Mouse (Mus musculus) left cerebral cortex, postnatal 36 days (tissue): ENCODE results near the gene Fundc1. TPM values are rescaled to one million over a fixed set of nuclear protein-coding genes. Genes with fewer than 3 reads are reported as not detected.
"Not testable (repeated sequence)": the region's sequence is repeated elsewhere in the genome, so short reads cannot be mapped to it uniquely, and the experiment has no call there.

Source experiments
- DNase-seq, 2 experiments: peaks; one replicate each; pipeline ENCODE4 v3.0.0; 2021 to 2022; ENCODE audit warnings: low spot score in 2 of 2, mixed read lengths in 1 of 2
- intact Hi-C: fragments of 180-260 bp; cut with DNase I; formaldehyde crosslinking; loops from one replicate; pipeline ENCODE4 v1.15.1; 2025
- total RNA-seq, 2 experiments: library from RNA; stranded (reverse); gene quantifications; 2 replicates each; pipeline ENCODE4 v1.2.3; 2021

The Fundc1 gene
- 10 to 100 TPM; 37.3 to 43.0 TPM for total RNA-seq

DNA sequence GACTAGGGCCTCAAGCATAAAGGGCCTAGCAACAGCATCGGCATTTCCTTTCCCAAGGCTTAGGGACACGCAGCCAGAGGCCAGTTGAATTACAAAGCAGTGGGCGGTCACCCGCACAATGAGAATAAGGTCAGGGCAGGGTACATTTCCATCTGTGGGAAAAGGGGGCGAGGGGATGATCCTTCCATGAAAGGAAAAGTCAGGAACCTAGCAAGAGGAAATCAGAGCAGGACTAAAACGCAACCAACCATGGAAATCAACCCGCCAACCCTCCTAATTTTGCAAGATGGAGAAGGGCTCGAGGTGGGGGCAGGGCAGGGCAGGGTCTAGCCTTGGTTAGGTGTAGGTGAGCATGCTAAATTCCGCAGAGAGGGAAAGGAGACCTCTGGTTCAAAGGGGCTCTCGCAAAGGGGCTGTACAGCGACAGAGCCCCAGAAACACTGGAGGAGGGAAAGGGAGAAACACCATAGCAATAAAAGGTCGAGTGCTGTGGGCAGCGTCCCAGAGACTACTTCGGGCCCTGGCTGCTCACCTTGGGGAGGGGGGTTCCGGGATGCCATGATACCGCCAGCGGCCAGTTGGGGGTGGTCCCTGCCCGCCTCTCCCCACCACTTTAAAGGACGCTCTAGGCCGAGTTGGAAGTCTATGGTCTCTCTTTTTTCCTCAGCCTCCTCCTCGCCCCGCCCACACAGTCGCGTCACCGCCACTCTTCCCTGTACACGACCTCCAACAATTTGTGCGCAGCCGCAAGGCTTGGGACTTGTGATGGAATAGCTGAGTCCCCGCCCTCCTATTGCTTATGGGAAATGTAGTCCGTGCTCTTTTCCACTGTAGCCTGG, at the start of gene Fundc1:
TSS of gene Fundc1 (minus strand) at position 705 of the 839 bp plus-strand sequence.
- DNase-seq: peak; percentile 89 to 91
- intact Hi-C loops: loop anchor here (10.0 kb wide), 2 partner anchors 257 to 667 kb away; partner anchors contain the start of gene Efhc2

DNA sequence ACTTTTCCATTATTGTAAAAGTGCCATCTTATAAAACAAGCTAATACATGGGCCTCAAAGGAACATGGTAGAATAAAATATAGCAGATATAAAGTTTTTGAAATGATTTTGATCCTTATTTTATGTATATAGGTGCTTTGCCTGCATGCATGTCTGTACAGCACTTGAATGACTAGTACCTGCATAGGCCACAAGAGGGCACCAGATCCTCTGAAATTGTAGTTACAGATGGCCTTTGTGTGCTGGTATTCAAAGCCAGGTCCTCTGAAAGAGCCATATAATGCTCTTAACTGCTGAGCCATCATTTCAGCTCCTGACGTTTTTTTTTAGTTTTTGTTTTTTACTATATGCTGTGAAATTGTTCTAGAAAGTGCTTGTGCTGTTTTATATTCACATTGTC, 39.1 kb upstream of the Fundc1 start:
- no peak for DNase-seq
- intact Hi-C loops: no loop called here

DNA sequence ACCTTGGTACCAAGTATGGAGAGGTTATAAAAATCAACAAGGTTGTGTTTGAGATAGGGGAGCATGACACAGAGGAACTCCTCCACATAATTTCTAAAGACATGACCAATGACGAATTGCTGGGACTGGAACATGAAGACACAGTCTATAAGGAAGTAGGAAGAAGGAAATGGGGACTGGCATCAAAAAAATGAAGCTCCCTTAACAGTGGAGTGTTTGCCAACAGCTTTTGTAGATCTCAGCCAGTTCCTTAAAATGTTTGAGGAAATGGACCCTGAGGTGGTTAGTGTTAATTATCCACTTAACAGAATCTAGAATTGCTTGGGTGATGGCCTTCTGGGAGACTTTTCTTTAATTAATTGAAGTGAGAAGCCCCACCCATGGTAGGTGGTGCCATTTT, 36.6 kb upstream of the Fundc1 start:
- no peak for DNase-seq
- intact Hi-C loops: no loop called here

DNA sequence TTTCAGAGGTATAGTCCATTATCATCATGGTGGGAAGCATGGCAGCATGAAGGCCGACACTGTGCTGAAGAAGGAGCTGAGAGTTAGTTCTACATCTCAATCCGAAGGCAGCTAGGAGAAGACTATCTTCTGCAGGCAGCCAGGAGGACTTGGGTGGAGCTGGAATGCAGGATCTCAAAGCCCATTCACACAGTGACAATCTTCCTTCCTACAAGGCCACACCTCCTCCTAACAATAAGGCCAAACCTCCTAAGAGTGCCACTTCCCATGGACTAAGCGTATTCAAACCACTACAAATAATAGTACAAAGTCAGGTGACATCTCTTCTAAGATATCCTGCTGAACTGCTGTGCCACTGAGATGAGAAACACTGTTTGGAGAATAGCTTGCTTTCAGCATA, 35.5 kb upstream of the Fundc1 start:
- no peak for DNase-seq
- intact Hi-C loops: no loop called here

DNA sequence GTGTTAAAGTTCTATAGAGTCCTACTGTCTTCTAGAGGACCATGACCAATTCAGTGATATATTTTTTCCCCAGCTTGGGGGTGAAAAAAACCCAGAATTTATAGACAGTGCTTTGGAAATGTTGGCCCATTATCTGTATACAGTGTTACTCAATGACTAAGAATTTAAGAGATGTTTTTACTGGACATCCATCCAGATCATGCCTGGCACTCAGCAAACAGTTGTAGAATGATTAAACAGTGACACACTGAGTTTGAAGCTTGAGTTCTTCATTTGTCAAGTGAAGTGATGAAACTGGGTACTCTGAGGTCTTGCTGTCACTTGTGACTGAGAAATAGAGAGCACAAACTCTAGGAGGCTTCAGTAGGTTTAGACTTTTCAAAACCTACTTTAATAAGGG, 21.2 kb upstream of the Fundc1 start:
- DNase-seq: no peak
- intact Hi-C loops: no loop called here

DNA sequence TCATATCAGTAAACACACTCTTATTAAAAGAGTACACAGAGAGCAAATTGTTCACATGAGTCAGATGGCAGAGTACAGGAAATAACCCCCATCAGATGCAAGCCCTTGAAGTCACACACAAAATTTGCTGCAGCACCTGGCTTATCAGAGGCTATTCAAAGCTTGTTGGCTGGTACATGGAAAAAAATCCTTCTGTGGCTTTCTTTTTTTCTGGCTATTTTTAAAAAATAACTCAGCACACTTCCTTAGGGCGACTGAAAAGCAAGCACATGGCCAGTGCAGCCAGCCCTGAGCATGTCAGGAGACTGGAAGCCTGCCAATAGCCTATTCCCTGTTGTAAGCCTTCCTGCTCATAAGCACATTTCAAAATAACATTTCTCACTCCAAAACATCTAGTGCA, 18.6 kb upstream of the Fundc1 start:
- intact Hi-C loops: no loop called here
- peak in 1 of 2 experiments; percentile 12 for DNase-seq

DNA sequence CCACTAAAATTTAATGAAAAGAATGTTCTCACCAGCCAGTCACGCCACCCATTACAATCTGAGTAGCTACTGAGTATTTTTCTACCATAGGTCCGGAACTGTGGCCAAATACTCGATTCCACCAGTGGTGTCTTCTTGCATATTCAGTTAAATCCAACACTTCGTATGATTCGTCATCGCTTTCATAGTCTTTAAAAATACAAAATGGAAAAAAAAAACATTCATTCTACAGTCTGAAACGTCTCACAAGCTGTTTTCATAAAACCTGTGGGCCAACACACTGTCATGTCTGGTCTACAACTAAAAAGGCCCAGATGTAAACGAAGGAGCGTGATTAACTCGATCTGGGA, 879 bp downstream of the Fundc1 start:
- intact Hi-C loops: loop anchor here (10.0 kb wide), 2 partner anchors 256 to 666 kb away; partner anchors contain the start of gene Efhc2
- DNase-seq: no peak

DNA sequence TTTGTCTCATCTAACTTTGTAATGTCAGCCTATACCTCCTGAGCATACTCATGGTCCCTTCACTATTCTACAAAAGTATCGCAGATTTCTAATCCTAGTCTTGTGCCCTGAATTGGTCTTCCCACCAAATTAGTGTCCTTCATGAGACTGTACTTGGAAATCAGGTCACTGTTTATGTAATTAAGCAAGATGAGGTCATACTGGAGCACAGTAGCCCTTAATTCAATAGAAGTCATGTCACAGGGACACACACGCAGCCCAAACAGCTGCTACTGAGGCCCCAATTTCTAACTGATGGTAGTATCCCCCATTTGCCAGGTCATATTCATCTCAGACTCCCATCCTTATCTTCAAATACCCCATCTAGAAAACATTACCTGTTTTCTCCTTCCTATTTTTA, 3.5 kb downstream of the Fundc1 start:
- no peak for DNase-seq
- intact Hi-C loops: no loop called here

DNA sequence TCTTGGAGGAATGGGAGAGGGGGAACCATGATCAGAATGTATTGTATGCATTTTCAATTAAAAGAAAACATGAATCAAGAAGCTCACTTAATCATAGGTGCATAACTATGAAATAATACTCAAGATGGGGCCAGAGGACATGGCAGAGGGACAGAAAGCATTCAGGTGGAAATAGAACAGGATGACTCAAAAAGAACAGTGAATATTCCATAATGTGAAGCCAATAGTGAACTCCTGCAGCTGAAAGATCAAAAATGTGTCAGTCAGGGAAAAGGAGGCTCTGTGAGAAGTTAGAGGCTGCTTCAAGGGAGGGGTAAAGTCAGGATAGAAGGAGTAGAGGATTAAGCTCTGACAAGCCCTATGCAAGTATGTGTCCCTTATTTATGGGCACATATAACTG, 6.4 kb downstream of the Fundc1 start:
- intact Hi-C loops: no loop called here
- DNase-seq: no peak

DNA sequence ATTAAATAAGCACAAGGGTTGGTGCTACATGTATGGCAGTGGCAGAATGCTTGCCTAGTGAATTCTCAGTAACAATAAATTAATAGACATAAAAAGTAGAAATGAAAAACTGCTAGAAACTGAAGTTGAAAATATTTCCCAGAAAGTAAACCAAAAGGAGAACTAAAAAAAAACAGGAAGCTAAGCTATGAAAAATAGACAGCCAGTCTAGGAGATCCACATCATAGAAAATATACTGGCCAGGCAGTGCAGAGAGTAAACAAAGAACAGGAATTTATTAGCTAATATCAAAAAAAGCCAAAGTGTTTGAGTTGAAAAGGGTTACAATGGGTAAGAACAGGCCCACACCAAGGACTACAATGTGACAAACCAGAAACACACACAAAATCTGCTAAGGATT, 7.4 kb downstream of the Fundc1 start:
- DNase-seq: no peak
- intact Hi-C loops: no loop called here

DNA sequence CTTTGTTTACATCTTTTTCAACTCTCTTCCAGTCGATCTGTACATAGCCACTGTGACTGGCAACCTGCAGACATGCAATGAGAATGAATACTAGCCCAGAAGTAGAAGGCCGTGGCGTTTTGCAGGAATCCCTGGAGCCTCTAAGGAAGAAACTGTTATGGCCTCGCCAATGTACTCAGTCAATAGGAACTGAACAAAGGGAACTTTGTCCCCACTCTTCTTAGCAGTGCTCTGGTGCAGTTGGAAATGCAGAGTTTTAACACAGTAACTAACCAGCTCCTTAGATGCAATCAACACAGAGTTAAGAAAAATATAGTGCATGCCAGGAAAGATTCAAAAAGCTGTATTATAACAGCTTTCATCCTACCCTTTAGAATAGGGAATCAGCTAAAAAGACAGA, 13.4 kb downstream of the Fundc1 start:
- intact Hi-C loops: no loop called here
- no peak for DNase-seq

DNA sequence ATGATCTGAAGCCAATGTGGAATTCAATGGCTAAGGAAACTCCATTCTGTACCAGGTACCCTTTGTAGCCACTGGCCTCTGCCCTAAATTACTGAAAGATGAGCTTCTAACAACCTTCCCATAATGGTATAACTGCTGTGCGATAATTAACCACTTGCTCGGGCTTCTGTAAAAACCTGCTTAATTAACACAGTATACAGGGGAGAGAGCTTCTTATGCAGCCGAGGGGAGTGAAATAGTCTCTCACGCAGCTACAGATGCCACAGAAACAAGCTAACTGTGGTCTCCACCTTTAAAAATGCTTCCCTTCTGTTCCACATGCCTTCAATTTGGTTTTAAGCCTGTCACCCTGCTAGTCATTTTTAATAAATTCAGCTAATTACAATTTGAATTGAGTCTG, 17.6 kb downstream of the Fundc1 start:
- no peak for DNase-seq
- intact Hi-C loops: no loop called here

DNA sequence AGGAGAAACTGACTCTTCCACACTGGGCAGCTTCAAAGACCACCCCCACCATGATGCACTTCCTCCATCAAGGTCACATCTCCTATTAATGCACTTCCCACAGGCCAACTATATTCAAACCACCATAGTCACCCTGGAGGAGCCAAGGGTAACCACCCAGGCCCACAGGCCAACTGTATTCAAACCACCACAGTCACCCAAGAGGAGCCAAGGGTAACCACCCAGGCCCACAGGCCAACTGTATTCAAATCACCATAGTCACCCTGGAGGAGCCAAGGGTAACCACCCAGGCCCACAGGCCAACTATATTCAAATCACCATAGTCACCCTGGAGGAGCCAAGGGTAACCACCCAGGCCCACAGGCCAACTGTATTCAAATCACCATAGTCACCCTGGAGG, 20.5 kb downstream of the Fundc1 start:
- DNase-seq, intact Hi-C loops: not testable (repeated sequence)

DNA sequence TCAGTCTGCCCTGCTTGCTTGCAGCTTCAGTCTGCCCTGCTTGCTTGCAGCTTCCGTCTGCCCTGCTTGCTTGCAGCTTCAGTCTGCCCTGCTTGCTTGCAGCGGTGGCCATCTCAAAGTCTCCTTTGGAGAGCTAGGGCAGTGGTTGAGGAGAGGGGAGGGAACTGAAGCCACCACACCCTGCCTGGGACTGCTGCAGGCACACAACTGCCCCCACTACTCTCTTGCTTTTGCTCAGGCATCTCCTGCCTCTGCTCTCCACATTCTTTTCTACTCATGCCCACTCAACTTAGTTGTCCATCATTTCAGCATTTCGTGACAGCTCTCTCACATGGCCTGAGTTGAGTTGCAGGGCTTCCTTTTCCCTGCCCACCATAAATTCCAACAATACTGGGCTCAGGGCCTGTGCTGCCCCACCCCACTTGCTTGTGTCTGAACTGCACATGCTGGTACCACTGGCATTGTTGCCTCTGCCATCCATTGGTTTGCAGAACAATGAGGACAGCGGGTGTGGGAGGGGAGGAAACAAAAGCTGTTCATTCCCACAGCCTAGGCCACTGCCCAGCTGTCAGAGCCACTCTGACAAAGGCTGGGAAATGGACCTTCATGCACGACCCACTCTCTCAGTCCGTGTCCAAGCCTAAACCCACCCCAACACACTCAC, 24.9 kb downstream of the Fundc1 start:
- no peak for DNase-seq
- intact Hi-C loops: no loop called here

DNA sequence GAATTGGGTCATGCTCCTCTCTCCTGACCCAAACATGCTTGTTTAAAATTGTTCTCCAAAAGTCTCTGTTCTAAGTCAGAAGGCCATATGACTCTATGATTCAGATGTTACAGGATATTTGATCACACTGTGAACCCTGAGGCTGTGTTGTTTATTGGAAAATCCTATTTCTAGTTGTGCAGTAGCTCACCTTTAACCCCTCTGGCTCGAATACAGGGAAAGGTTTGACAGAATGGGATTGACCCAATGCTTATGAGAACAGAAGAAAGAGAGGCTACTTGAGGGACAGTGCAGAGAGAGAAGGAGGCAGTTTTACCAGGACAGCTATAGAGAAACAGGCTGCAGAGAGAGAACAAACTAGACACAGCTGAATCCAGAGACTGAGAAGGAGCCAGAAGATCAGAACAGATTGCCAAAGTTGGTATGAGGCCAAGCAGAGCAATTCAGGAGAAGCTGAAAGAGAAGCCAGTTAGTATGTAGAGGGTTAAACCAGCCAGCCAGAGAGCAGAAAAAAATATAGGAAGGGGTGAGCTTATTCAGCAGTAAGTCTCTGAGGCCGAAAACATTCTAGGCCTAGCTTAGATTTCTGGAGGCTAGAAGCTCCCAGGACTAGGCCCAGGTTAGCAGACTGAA, 27.1 kb downstream of the Fundc1 start:
- intact Hi-C loops: no loop called here
- DNase-seq: no peak

DNA sequence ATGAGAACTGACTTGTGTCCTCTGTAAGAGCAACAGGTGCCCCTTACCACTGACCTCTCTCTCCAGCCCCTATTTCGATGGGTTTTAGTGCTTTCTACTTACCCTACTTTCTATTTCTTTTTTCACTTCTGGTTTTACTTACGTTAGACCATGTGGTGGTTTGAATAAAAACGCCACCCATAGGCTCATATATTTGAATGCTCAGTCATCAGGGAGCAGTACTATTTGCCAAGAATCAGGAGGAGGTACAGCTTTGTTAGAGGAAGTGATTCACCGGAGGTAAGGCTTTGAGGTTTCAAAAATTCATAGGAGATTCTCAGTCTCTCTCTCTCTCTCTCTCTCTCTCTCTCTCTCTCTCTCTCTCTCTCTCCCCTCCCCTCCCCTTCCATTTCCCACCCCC, 34.4 kb downstream of the Fundc1 start:
- DNase-seq: no peak
- intact Hi-C loops: no loop called here

DNA sequence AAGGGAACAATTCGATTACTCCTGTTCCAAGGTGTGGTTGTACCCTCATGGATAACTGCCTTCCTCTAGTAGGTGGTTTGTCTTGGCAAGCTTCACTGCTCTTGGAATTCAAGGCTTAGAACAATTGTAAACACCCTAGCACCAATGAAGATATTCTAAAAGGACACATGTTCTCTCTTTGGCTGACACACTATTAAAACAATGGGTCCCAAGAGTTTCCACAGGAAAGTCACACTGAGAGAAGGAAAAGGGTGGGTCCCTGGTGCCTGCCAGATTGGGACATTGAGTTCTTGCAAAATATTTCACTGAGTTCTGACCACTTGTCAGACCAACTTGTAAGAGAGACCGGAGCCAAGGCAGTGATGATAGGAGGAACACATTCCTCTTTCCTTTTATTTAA, 45.1 kb downstream of the Fundc1 start:
- DNase-seq: no peak
- intact Hi-C loops: no loop called here

DNA sequence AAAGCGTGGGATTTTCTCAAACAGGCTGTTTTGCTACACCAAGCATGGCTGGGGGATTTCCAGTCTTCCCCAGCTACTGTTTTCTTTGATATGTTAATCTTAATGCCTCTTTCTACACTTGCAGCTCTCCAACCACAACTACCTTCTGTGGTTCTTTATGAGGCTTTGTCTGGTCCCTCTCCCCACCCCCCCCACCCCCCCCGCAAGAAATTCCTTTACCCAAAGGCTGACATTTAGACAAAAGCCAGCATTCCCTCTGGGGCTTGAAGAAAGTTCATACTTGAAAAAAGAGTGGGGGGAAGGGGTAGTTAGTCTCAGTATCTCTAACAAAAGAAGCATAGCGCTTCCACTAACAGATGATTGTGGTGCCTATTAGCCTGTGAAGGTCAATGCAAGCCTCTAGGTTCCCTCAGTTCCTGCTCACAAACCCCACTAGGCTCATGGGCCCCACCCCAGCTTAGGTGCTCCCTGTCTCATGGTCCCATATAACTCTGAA, 50.9 kb downstream of the Fundc1 start:
- DNase-seq: no peak
- intact Hi-C loops: no loop called here

DNA sequence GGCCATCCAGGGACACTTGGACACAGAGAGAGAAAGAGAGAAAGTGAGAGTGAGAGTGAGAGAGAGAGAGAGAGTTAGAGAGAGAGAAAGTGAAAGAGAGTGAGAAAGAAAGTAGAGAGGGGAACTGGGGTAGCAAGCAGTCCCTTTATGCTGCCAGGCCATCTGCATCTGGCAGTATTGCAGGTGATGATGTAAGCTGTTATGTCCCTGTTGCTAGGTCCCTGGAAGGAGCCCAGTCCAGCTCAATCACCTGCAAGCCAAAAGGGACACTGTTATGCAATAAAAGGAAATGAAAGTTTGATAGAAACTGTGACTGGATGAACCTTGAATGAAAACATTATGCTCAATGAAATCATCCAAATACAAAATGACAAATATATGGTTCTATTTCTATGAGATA, 52.0 kb downstream of the Fundc1 start:
- intact Hi-C loops: no loop called here

DNA sequence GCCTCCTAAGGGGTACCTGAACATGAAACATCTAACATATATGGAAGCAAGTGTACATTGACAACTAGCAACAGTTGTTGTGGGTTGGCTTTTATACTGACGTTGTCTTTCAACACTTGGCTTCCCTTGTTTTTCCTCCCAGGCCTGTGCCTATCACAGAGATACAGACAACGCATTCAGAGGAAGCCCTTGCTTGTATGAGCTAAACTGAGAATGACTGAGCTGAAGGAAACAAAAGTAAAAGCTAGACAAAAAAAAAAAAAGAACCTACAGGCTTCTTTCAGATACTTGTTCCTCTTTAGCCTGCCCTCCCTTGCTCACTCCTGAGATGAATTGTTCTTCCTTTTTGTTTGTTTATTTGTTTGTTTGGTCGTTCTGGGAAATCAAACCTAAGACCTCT, 58.1 kb downstream of the Fundc1 start:
- DNase-seq: no peak
- intact Hi-C loops: no loop called here

More for the DNA sequence above, 52.0 kb downstream of the Fundc1 start:
- no peak for DNase-seq
